Mouse (Mus musculus): ENCODE data around the gene Pigl.
A peak's percentile ranks its signal among the peaks of the same experiment; 100 is the strongest.

Gene Pigl

GRCm38 (mm10) chr11:62557205-62557604 is 98.9 kb downstream of the Pigl start:
- no peak for DNase-seq (ENCODE audit: extremely low spot score, low spot score)

GRCm38 (mm10) chr11:62558152-62558551 is 99.9 kb downstream of the Pigl start:
- DNase-seq (ENCODE audit: extremely low spot score, low spot score): no peak

GRCm38 (mm10) chr11:62558961-62559646 is 100.8 kb downstream of the Pigl start:
- DNase-seq (ENCODE audit: extremely low spot score, low spot score): no peak

- peak; percentile 35 for DNase-seq (ENCODE audit: extremely low spot score, low spot score)
Observed at GRCm38 (mm10) chr11:62560463-62561016, 102.3 kb downstream of the Pigl start.

- DNase-seq (ENCODE audit: extremely low spot score, low spot score): no peak
Observed at GRCm38 (mm10) chr11:62563590-62563989, 105.3 kb downstream of the Pigl start.
